Mouse (Mus musculus) cerebellum, adult 8-10 months (tissue): ENCODE data around the gene Sulf2.

Source experiments
- DNase-seq: peaks from one replicate; pipeline ENCODE4 v3.0.0; 2022

Gene Sulf2

GRCm38 (mm10) chr2:166147930-166148651, 7.4 kb downstream of the Sulf2 start:
- no peak for DNase-seq

GRCm38 (mm10) chr2:166146446-166146845, 9.0 kb downstream of the Sulf2 start:
- DNase-seq = no peak

GRCm38 (mm10) chr2:166145031-166145430, 10.4 kb downstream of the Sulf2 start:
- DNase-seq = no peak

GRCm38 (mm10) chr2:166143871-166144270, 11.6 kb downstream of the Sulf2 start:
- no peak for DNase-seq

GRCm38 (mm10) chr2:166142561-166143112, 12.8 kb downstream of the Sulf2 start:
- DNase-seq = no peak

- DNase-seq = no peak
These were observed 13.6 kb downstream of the Sulf2 start for GRCm38 (mm10) chr2:166141910-166142309.

GRCm38 (mm10) chr2:166141039-166141438, 14.4 kb downstream of the Sulf2 start:
- no peak for DNase-seq

GRCm38 (mm10) chr2:166140427-166140826, 15.0 kb downstream of the Sulf2 start:
- DNase-seq = no peak

GRCm38 (mm10) chr2:166138308-166138707, 17.2 kb downstream of the Sulf2 start:
- no peak for DNase-seq

GRCm38 (mm10) chr2:166137467-166137866, 18.0 kb downstream of the Sulf2 start:
- DNase-seq = no peak

GRCm38 (mm10) chr2:166135711-166136485, 19.6 kb downstream of the Sulf2 start:
- no peak for DNase-seq

- no peak for DNase-seq
These were observed 26.7 kb downstream of the Sulf2 start for GRCm38 (mm10) chr2:166128756-166129155.

GRCm38 (mm10) chr2:166128032-166128431, 27.4 kb downstream of the Sulf2 start:
- DNase-seq = no peak

GRCm38 (mm10) chr2:166126343-166126742, 29.1 kb downstream of the Sulf2 start:
- DNase-seq = no peak

GRCm38 (mm10) chr2:166125492-166126252, 29.8 kb downstream of the Sulf2 start:
- no peak for DNase-seq

- DNase-seq = no peak
These were observed 30.4 kb downstream of the Sulf2 start for GRCm38 (mm10) chr2:166125033-166125432.

- no peak for DNase-seq
These were observed 32.7 kb downstream of the Sulf2 start for GRCm38 (mm10) chr2:166122781-166123180.

GRCm38 (mm10) chr2:166121681-166122355, 33.6 kb downstream of the Sulf2 start:
- DNase-seq = no peak

GRCm38 (mm10) chr2:166119992-166120391, 35.5 kb downstream of the Sulf2 start:
- no peak for DNase-seq

- DNase-seq = no peak
These were observed 38.8 kb downstream of the Sulf2 start for GRCm38 (mm10) chr2:166116704-166117103.

- no peak for DNase-seq
These were observed 39.2 kb downstream of the Sulf2 start for GRCm38 (mm10) chr2:166116278-166116608.

GRCm38 (mm10) chr2:166115571-166116277, 39.7 kb downstream of the Sulf2 start:
- no peak for DNase-seq
